Mouse (Mus musculus) adrenal gland, adult 18-20 months (tissue): ENCODE measurements at regions not wholly inside any gene's neighbourhood (a gene's known extent, or its start where the extent isn't known, plus 50 kb on each side); places are given as distances from the start of the nearest gene placed in this dataset.

ENCODE experiments used
- DNase-seq, 2 experiments: peaks; one replicate each; pipeline ENCODE4 v3.0.0; 2021 to 2022; ENCODE audit warnings: low spot score in 2 of 2

DNA sequence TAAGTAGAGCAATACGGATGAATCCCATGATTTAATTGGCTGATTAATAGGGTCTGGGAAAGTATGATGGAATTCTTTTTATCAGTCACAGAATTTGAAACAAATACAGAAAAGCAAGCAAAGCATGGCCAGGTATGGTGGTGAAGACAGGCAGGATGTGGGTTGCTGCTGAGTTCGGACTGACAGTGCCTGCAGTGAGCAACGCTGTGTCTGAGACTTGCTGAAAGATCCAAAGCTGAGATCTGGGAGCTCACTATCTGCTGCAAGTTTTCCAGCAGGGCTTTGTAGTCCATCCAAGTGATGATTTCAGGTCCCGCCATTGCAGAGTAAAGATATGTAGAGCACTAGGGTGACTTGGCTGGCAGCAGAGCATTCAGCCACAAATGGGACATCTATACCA is 189.3 kb upstream of the Ahr start:
- no peak for DNase-seq

- DNase-seq: no peak
Observed at GRCm38 (mm10) chr12:35712671-35713070, 177.8 kb upstream of the Ahr start.

DNA sequence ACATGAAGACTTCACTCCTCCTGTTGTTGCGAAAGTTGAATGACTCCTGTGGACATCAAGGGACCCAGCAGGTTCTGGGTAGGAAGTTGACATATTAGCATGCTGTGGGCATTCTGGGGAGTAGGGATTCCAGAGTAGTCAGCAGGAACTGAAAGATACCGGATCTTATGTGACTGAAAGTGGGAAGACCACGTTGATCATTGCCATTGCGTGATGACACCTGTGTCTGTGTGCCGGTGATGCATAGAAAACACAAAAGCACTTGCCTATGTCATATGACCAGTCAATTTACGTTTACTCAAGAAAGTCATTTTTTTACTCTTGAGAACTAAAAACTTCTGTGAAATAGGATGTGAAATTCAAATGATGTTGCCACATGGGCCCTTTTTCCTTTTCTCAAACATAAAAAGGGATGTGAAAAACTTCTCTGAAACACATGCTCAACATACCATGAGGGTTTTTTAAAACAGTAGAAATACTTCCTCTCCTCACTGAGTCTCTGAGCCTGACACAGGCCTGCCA is 176.8 kb upstream of the Ahr start:
- DNase-seq: no peak

DNA sequence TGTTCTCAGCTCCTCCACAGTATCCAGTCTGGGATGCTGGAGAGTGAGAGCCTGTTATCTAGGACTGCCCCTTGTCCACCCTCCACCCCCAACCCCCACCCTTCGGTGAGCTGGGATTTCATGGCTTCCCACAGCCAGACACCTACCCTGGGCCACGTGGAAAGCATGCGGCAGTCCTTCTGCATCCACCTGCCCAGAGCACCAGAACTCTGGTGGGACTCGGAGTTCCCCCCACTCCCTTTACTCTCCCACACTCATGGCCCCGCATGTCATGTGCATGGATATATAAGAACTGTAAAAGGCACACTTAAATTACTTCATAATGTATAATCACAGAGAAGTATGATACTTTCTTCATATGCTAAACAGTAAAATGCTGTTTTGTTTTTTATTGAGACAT is 175.5 kb upstream of the Ahr start:
- DNase-seq: no peak

DNA sequence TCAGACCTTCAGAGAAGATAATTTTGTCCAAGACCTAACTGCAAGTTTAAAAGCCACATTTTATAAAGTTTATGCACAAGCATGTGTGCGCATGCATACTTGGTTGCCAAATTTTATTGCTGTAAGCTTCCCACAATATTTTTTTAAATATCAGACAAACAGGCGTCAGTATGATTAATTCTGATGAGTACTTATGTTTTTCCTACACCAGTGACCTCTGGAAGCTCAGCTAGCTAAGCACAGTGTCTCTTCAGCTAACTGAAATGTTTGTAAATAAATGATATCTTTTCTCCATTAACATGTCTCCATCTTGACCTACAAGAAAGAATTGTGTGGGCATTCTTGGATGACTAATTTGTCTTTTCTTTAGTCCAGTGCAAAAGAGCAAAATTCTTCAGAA is 168.6 kb upstream of the Ahr start:
- no peak for DNase-seq

DNA sequence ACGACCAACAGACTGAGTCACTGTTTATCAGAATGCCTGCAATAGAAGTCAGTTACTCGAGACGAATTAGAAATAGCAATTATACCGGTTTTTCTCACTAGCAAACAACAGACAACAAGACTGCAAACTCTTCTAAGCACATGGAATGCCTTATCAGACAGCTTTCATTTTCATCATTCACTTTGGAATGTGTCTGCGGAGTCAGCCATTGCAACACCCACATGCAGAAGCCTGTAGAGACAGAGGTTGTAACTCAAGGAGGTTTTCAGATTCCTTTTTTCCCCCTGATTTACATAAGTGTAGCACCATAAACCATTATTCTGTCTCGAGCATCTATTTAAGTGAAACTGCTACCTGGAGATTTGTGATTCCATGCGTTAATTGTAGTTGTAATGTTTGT is 167.8 kb upstream of the Ahr start:
- no peak for DNase-seq

DNA sequence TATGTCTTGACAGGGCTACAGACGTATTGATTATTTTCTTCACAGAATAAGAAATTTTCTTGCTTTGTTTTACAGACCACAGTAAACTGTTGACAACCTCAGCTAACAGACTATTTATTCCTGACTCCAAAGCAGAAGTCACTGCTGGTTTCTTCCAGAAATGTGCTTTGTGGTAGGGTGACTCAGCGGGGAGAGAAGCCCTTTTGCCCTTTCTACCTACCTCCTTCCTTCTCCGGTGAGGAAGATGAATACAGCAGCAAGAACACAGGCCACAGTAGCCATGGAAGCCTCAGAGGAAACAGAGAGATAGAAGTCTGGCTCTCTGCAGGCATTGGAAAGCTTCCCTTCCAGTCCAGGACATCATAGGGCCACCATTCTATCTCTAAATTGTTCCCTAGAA is 159.4 kb upstream of the Ahr start:
- no peak for DNase-seq

DNA sequence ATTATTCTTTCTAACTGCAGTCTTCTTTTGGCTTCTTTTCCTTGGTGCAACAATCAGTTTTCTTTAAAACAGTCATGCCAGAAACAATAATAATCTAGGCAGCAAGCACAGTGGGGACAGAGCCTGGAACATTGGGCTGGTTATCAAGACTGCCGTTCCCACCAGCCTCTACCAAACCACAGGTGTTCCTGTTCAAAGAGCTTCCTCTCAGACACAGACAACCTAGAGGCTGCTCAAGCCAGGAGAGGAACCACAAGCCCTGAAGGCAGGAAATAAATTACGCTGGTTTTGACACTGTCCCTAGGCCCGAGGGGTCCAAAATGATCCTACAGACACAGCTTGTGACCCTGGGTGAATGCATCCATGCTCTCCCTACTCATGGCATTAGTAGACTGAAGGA is 156.1 kb upstream of the Ahr start:
- no peak for DNase-seq

DNA sequence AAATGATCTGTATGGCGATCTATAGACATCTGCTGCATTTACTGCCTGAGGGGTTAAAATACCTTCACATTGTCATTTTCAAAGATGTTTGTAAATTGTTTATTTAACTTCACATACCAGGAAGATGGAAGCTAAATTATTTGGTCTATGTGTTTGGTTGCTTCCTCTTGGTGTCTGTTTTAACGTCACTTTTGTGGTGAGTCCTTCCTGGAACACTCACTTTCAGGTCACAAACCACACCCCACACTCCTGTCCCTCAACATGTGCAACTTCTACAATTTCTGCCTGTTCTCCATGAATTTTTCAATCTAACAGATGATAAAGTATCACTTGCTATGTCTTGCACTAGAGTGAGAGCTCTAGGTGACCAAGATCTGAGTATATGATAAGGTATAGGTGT is 151.4 kb upstream of the Ahr start:
- no peak for DNase-seq

- DNase-seq: no peak
Observed at GRCm38 (mm10) chr12:35685189-35685588, 150.4 kb upstream of the Ahr start.

DNA sequence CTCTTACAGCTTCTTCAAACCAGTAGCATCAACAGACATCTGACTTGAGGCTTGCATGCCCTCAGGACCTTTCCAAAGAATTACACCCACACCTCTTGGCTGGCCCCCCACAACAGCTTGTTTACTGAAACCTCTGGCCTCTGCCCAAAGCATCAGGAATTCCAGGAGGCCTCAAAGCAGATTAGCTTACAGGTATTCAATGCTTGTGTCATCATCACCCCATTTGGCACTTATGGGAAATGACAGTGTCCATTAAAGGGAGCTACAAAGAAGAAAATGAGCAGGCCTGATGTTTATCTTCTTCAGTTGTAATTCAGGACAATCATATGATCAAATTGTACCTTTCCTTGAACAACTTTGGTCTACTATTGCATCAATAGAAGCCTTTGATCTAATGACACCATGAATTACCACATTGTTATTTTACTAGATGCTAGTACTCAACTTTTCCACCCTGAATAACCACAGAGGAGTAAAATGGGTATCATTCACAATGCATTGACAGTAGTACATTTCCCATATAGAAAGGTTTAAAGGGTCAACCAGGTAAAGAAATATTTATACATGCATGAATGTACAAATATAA is 147.1 kb upstream of the Ahr start:
- DNase-seq: no peak

DNA sequence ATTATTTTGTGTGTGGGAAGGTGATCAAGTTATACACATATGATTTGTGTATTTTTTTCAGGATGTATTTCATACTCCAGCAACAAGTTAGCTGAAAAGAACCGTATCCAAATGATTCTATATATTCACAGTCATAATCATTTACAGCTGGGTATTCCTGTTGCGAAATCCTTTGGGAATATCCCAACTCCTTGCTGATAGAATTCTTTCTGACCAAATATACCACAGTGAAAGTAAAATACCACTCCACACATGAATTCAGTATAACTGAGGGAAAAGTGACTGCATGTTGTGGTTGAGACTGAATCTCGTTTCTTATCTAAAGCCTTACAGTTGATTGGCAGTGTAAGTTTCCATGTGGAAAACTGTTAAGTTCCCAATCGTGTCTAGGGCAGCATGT is 145.1 kb upstream of the Ahr start:
- DNase-seq: no peak

GRCm38 (mm10) chr12:35679025-35679424 is 144.2 kb upstream of the Ahr start:
- DNase-seq: no peak

DNA sequence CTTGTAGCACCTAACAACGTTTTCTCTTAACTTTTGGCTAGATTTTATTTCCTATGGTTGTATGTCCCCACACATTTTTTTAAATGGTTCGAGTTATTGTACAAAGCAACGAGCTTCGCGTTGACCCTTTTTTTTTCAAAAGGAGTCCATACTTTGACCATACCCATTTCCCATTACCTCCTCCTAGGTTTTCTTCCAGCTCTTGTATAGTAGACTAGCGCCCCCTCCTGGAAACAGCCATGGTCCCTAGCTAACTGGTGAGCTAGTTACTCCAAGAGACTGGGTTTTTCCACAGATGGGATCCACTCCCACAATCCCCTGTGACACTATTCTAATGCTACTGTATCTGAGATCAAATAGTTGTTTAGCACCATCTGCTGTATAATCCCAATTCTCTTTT is 139.6 kb upstream of the Ahr start:
- peak; percentile 35 to 53 for DNase-seq

- DNase-seq: no peak
Observed at GRCm38 (mm10) chr12:35670980-35671379, 136.1 kb upstream of the Ahr start.

- DNase-seq: no peak
Observed at GRCm38 (mm10) chr12:35668716-35669115, 133.9 kb upstream of the Ahr start.

- DNase-seq: no peak
Observed at GRCm38 (mm10) chr12:35667705-35668104, 132.9 kb upstream of the Ahr start.

GRCm38 (mm10) chr12:35667218-35667617 is 132.4 kb upstream of the Ahr start:
- no peak for DNase-seq

DNA sequence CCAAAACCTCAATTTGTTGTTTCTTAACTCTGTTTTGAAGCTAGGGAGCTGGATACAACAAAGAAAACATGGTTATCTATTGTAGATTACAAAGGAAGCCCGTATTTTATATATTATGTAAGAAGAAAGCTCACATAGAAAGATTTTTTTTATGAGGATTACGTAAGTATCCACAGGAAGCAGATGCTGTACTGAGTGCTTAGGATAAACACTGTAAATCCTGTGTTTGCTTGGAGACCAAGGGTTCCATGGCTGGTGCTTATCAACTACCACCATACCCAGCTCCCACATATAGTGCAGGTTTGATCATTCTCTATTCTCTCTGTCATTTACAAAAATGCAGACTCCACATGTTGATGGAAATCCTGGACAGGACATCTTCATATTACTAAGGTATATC is 131.2 kb upstream of the Ahr start:
- DNase-seq: no peak

DNA sequence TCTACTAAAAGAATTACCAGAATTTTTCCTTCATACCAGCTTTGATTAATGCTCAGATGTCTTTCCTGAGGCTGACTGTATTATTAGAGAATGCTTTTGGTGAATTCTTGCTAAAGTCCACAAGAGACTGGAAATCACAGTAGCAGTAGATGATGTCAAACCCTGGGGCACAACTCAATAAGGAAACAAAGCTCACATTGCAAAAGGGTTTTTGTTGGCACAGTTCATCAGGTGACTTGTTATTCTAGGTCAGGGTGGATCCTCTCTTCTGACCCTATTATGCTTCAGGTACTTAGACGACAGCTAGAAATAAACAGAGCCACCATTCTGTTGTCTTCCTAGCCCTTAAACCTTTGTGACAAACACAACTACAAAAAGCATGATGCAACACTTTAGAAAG is 128.2 kb upstream of the Ahr start:
- no peak for DNase-seq

- no peak for DNase-seq
Observed at GRCm38 (mm10) chr12:35656563-35656962, 121.7 kb upstream of the Ahr start.

DNA sequence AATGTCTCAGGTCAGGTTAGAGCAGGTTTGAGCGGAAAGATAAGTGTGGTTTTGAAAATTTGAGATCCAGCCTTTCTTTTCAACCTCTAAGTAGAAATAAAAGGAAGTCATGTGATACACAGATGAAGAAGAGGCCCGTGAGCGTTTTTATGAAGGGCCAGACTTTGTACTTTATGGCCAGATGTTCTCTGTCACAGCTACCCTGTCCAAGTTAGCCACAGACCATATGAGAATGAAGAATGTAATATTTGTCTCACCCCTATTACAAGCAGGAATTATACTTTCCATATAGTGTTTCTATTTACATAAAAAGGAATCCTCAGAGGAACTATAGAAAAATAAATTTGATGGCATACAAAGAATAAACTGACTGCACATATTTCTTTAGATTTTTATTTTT is 114.9 kb upstream of the Ahr start:
- DNase-seq: no peak

DNA sequence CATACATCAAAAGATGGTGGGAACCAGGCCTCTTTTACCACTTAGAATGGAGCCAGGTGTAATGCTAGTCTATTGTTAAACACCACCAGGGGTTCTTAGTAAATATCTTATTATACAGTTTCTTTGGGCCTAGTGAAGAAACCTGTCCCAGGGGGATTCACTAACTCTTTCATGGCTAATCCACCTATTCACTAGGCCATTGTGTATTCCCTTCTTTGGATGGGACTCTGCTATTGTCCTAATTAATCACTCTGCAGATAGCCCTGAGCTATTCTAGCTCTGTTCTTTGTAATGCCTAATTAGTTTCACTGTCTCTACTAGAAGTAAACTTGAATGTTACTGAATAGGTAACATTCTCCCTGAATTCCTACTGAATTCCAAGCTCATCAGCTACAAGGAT is 107.6 kb upstream of the Ahr start:
- DNase-seq: no peak

DNA sequence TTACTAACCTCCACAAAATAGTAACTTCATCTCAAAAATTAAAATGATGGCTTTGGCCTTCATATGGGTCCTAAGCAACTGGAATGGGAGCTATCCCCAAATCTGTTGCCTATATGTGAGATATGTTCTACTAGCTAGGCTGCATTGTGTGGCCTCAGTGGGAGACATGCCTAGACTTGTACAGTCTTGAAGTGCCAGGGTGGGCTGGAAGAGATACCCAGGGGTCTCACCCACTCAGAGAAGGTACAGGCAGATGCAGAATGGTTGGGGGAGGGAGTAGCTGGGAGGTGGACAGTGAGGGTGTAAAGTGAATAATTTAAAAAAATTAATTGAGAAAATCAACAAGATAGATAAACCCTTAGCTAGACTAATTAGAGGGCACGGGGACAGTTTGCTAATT is 106.9 kb upstream of the Ahr start:
- DNase-seq: no peak
